Mouse (Mus musculus): ENCODE data around the gene Olfr1271. TPM values are rescaled to one million over a fixed set of nuclear protein-coding genes. Genes with fewer than 3 reads are reported as not detected.

The Olfr1271 gene
- polyA plus RNA-seq (2012; rRNA removed), result not detected in 2 replicates

DNA sequence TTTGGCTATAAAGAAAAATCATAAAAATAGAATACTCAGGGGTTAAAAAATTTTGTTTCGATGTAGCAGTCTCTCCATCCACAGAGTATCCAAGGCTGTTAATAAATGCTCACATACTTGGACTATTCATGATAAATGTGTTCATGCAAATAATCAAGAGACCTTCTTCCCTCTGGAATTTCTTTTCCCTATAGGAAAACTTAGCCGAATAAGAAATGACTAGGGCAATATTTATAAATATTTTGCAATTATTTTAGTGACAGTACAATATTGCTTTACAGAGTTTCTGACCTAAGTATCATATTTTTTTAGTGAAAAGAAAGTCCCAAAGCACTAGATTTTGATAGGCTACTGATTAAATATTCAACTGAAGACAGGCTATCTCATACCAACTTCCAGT is at the start of gene Olfr1271:
TSS of gene Olfr1271 (minus strand) at position 101 of the 400 bp plus-strand sequence.

DNA sequence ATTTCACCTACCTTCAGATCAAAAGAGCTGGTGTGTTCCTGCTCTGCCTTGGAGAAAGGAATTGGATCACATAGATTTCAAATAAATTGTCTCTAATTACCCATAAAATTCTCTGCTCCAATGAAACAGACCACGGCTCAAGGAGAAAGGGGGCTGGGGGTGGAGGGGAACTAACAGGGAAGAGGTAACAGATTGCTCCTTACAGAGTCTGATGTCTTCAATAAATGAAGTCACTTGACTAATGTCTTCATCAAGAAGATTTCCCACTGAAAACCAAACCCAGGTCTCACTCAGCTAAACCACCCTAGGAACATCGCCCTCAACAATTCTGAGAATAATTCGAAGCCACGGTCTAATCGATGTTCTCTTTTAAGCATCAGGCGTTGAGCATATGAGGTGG is 21.9 kb upstream of the Olfr1271 start, which contains the start of gene Olfr1272:
TSS of gene Olfr1272 (minus strand) at position 101 of the 400 bp plus-strand sequence.

DNA sequence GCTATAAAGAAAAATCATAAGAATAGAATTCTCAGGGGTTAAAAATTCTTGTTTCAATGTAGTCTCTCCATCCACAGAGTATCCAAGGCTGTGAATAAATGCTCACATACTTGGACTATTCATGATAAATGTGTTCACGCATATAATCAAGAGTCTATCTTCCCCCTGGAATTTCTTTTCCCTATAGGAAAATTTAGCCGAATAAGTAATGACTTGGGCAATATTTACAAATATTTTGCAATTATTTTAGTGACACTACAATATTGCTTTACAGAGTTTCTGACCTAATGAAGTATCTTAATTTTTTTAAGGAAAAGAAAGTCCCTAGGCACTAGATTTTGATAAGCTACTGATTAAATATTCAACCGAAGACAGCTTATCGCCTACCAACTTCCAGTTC is 13.3 kb downstream of the Olfr1271 start, which contains the start of gene Olfr142:
TSS of gene Olfr142 (minus strand) at position 101 of the 400 bp plus-strand sequence.

DNA sequence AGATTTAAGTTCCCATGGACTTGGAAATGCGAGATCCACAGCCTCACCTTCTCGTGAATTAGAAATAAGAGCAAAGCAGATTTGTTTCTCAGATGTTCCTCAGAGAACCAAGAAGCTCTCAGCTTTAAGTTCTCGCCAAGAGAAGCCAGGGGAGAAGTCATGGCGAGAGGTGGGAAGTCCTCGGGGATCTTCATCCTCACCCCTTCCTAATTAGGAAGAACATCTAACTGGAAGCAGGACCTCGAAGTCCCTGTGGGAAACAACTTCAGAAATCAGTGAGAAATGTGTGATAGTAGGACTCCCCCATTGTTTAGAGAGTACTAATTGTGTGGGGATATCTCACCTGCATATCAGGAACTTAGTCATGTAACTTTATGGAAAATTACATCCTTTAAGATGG is 46.4 kb downstream of the Olfr1271 start, which contains the start of gene Olfr1506:
TSS of gene Olfr1506 (minus strand) at position 101 of the 400 bp plus-strand sequence.

Other genes with a start within 250 kb of the Olfr1271 start
- not detected in 2 replicates for gene Olfr1264, start 245.5 kb downstream of the Olfr1271 start, polyA plus RNA-seq (2012; rRNA removed)
- gene Olfr1265, start 235.7 kb downstream of the Olfr1271 start, polyA plus RNA-seq (2012; rRNA removed), result not detected in 2 replicates
- gene Olfr140, start 207.4 kb downstream of the Olfr1271 start, polyA plus RNA-seq (2012; rRNA removed), result not detected in 2 replicates
- gene Olfr1269, start 149.6 kb downstream of the Olfr1271 start, polyA plus RNA-seq (2012; rRNA removed), result not detected in 2 replicates
- gene Olfr32, start 128.7 kb downstream of the Olfr1271 start, polyA plus RNA-seq (2012; rRNA removed), result not detected in 2 replicates
- gene Olfr1270, start 117.9 kb downstream of the Olfr1271 start, polyA plus RNA-seq (2012; rRNA removed), result not detected in 2 replicates
- gene Olfr1506, start 46.5 kb downstream of the Olfr1271 start, polyA plus RNA-seq (2012; rRNA removed), result not detected in 2 replicates
- not detected in 2 replicates for gene Olfr142, start 13.4 kb downstream of the Olfr1271 start, polyA plus RNA-seq (2012; rRNA removed)
- gene Olfr1272, start 21.8 kb upstream of the Olfr1271 start, polyA plus RNA-seq (2012; rRNA removed), result not detected in 2 replicates
- gene Gm13769, start 51.2 kb upstream of the Olfr1271 start, polyA plus RNA-seq (2012; rRNA removed), result not detected in 2 replicates
- not detected in 2 replicates for gene Olfr1274-ps, start 127.7 kb upstream of the Olfr1271 start, polyA plus RNA-seq (2012; rRNA removed)

Data from ovary, adult 2 months (tissue).